Mouse (Mus musculus) heart, postnatal 0 days (tissue): Measurements from ENCODE around the gene B9d2.

ENCODE experiments used
- CTCF ChIP-seq: IDR thresholded peaks from 2 replicates; pipeline ENCODE4 v1.5.1; 2016; ENCODE audit warnings: antibody characterized with exemption, control low read depth, low read depth
- EP300 ChIP-seq: IDR thresholded peaks from 2 replicates; pipeline ENCODE4 v1.6.1; 2016; ENCODE audit warnings: antibody characterized with exemption, low read depth

- TF ChIP-seq CTCF (no peak), EP300 (no peak)
Observed at GRCm38 (mm10) chr7:25725886-25726285, 45.3 kb downstream of the B9d2 start.
